Mouse (Mus musculus): ENCODE results near the gene Gm42420. TPM values are rescaled to one million over a fixed set of nuclear protein-coding genes. Genes with fewer than 3 reads are reported as not detected.
A peak's percentile ranks its signal among the peaks of the same experiment; 100 is the strongest.

Gene Gm42420
- polyA plus RNA-seq, 1 experiment, result 0.96 TPM

DNA sequence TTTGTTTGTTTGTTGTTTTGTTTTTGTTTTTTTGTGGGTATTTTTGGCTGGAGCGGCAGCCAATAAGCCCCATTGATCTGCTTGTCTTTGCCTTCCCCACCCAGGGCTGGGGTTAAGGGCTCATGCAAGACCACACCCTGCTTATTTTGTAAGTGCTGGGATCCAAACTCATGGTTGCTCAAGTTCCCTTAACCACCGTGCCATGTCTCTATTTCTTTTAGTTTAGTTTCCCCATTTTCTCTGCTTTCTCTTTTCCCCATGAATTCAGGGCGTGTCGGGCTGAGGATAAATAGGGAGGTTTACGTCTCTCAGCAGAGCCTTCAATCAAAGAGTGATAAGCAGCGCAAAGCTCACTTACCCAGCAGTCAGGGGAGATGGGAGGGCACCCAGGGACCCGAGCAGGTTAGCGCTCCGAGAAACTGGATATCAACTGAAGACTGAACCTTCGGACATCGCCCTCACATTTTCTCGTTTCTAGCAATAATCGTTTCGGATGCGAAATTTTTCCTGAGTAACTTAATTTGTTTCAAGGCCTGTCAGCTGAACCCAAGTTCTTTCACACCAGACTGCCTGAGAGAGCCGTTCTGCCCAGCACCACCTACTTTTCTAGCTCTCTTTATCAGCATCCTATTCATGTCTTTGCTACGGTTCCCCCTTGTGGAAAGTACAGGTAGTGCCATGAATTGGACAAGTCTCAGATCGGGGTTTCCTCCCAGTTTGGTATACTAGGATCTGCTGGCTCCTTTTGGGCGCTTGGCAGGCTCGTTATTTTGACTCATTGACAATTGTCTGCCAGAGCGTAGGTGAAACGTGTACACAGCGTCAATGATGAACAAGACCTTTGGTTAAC, 23.2 kb upstream of the Gm42420 start:
- H3K27ac ChIP-seq (ENCODE audit: control insufficient read depth, insufficient read depth, low read length), result no peak overlapping the region
- 28% methylated on average over 23 of the region's 23 CpGs for WGBS
- no peak for TF ChIP-seq POLR2A (IDR thresholded peaks at IDR 0.05; ENCODE audit: control insufficient read depth, extremely low read depth, insufficient read depth, low read length, poor library complexity)
- no peak for TF ChIP-seq CTCF (IDR thresholded peaks at IDR 0.05; ENCODE audit: borderline replicate concordance, control insufficient read depth, extremely low read depth, insufficient read depth, low read length, poor library complexity)
- H3K36me3 ChIP-seq (ENCODE audit: control insufficient read depth, insufficient read depth, low read length), result no peaks in the 10 kb centered on the region
- H3K4me1 ChIP-seq (replicated peaks; ENCODE audit: control insufficient read depth, insufficient read depth, low read length), result peaks cover 7% of the 10 kb centered on the region; the same call in 1 of the 2 replicates
- peaks cover 4% of the 10 kb centered on the region for H3K27me3 ChIP-seq (ENCODE audit: control insufficient read depth, insufficient read depth, low read length)
- DNase-seq, result peak; percentile 78
- H3K4me3 ChIP-seq (ENCODE audit: control insufficient read depth, insufficient read depth, low read length), result no peak overlapping the region

- peak; percentile 28 for DNase-seq
- TF ChIP-seq CTCF (IDR thresholded peaks at IDR 0.05; ENCODE audit: borderline replicate concordance, control insufficient read depth, extremely low read depth, insufficient read depth, low read length, poor library complexity), result no peak
- TF ChIP-seq POLR2A (IDR thresholded peaks at IDR 0.05; ENCODE audit: control insufficient read depth, extremely low read depth, insufficient read depth, low read length, poor library complexity), result no peak
- H3K4me1 ChIP-seq (replicated peaks; ENCODE audit: control insufficient read depth, insufficient read depth, low read length), result no peaks in the 10 kb centered on the region
- no peaks in the 10 kb centered on the region for H3K36me3 ChIP-seq (ENCODE audit: control insufficient read depth, insufficient read depth, low read length)
- no peaks in the 10 kb centered on the region for H3K27me3 ChIP-seq (ENCODE audit: control insufficient read depth, insufficient read depth, low read length)
- WGBS, result 16% methylated on average over 5 of the region's 5 CpGs
- no peak overlapping the region for H3K4me3 ChIP-seq (ENCODE audit: control insufficient read depth, insufficient read depth, low read length)
- H3K27ac ChIP-seq (ENCODE audit: control insufficient read depth, insufficient read depth, low read length), result no peak overlapping the region
These were observed 18.0 kb upstream of the Gm42420 start for GRCm38 (mm10) chr6:39567528-39567927.

DNA sequence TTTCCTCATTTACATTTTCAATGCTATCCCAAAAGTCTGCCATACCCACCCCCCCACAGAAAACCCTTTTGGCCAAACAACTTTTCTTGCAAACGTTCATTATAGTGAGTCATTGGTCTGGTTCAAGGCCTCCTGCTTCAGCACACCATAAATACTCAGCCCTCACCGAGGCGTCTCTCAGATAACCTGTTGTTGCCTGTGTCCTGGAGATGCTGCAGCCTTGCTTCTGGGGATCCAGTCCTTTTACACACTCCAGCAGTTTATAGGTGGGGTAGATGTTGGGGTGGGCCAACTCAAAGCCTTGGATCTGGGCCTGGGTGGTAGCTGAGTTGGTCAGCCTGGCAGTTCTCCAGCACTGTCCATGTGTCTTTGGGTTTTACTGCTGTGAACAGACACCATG, 15.1 kb upstream of the Gm42420 start:
- Histone ChIP-seq H3K27me3 (ENCODE audit: control insufficient read depth, insufficient read depth, low read length) (no peaks in the 10 kb centered on the region), H3K4me1 (replicated peaks; ENCODE audit: control insufficient read depth, insufficient read depth, low read length) (peaks cover 10% of the 10 kb centered on the region), H3K4me3 (ENCODE audit: control insufficient read depth, insufficient read depth, low read length) (no peak overlapping the region), H3K27ac (ENCODE audit: control insufficient read depth, insufficient read depth, low read length) (no peak overlapping the region), H3K36me3 (ENCODE audit: control insufficient read depth, insufficient read depth, low read length) (no peaks in the 10 kb centered on the region)
- no peak for DNase-seq
- WGBS, result 87% methylated on average over 3 of the region's 3 CpGs
- TF ChIP-seq CTCF (IDR thresholded peaks at IDR 0.05; ENCODE audit: borderline replicate concordance, control insufficient read depth, extremely low read depth, insufficient read depth, low read length, poor library complexity), result no peak
- no peak for TF ChIP-seq POLR2A (IDR thresholded peaks at IDR 0.05; ENCODE audit: control insufficient read depth, extremely low read depth, insufficient read depth, low read length, poor library complexity)

GRCm38 (mm10) chr6:39573791-39574554, 11.6 kb upstream of the Gm42420 start, which contains the start of gene Adck2:
TSS of gene Adck2 (plus strand) at chr6:39573873.
- peak; percentile 81 for DNase-seq
- Histone ChIP-seq H3K4me1 (replicated peaks; ENCODE audit: control insufficient read depth, insufficient read depth, low read length) (peaks cover 13% of the 10 kb centered on the region), H3K27me3 (ENCODE audit: control insufficient read depth, insufficient read depth, low read length) (no peaks in the 10 kb centered on the region), H3K36me3 (ENCODE audit: control insufficient read depth, insufficient read depth, low read length) (no peaks in the 10 kb centered on the region), H3K4me3 (ENCODE audit: control insufficient read depth, insufficient read depth, low read length) (peak within 1 kb of the TSS; percentile 67), H3K27ac (ENCODE audit: control insufficient read depth, insufficient read depth, low read length) (no peak within 1 kb of the TSS)
- TF ChIP-seq CTCF (IDR thresholded peaks at IDR 0.05; ENCODE audit: borderline replicate concordance, control insufficient read depth, extremely low read depth, insufficient read depth, low read length, poor library complexity), result peak; percentile 47; the same call in 1 of the 2 replicates
- TF ChIP-seq POLR2A (IDR thresholded peaks at IDR 0.05; ENCODE audit: control insufficient read depth, extremely low read depth, insufficient read depth, low read length, poor library complexity), result peak; percentile 49; the same call in 1 of the 2 replicates
- WGBS, result 2% methylated on average over 49 of the region's 49 CpGs

DNA sequence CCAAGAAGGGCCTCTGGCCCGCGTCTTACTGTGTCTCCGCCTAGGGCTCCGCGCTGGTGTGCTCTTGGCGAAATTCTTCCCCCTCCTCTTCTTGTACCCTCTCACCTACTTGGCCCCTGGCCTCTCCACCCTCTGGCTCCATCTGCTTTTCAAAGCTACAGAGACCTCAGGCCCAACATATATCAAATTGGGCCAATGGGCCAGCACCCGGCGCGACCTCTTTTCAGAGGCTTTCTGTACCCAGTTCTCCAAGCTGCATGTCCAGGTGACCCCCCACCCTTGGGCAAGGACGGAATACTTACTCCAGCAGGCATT, 11.0 kb upstream of the Gm42420 start:
- peaks cover 13% of the 10 kb centered on the region for H3K4me1 ChIP-seq (replicated peaks; ENCODE audit: control insufficient read depth, insufficient read depth, low read length)
- DNase-seq, result peak; percentile 30
- TF ChIP-seq CTCF (IDR thresholded peaks at IDR 0.05; ENCODE audit: borderline replicate concordance, control insufficient read depth, extremely low read depth, insufficient read depth, low read length, poor library complexity), result no peak
- TF ChIP-seq POLR2A (IDR thresholded peaks at IDR 0.05; ENCODE audit: control insufficient read depth, extremely low read depth, insufficient read depth, low read length, poor library complexity), result no peak
- H3K27ac ChIP-seq (ENCODE audit: control insufficient read depth, insufficient read depth, low read length), result no peak overlapping the region
- peak overlapping the region; percentile 67 for H3K4me3 ChIP-seq (ENCODE audit: control insufficient read depth, insufficient read depth, low read length)
- WGBS, result 59% methylated on average over 10 of the region's 10 CpGs
- peaks cover under 1% of the 10 kb centered on the region; the same call in 1 of the 2 replicates for H3K36me3 ChIP-seq (ENCODE audit: control insufficient read depth, insufficient read depth, low read length)
- H3K27me3 ChIP-seq (ENCODE audit: control insufficient read depth, insufficient read depth, low read length), result no peaks in the 10 kb centered on the region

DNA sequence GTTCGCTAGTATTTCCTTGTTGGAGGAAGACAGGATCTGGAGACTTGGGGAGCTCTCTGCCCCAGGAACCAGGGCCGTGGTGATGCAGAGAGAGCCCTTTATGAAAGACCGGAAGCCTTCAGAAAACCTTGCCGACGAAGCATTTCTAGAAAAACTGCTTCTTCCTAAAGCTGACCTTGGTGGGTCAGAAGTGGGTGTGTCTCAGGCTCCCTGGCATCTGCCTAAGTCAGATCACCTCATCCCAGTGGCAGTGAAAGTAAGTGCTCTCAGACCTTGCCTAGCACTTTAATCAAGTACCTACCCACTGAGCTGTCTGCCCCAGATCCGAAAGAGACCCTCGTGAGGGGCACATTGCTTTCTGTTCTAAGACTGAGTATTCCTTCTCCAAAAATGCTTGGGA, 10.6 kb upstream of the Gm42420 start:
- H3K4me3 ChIP-seq (ENCODE audit: control insufficient read depth, insufficient read depth, low read length), result 0 out of 2 replicates have a peak overlapping the region, but pooled peaks have one; percentile 67
- 80% methylated on average over 7 of the region's 7 CpGs for WGBS
- H3K36me3 ChIP-seq (ENCODE audit: control insufficient read depth, insufficient read depth, low read length), result peaks cover 3% of the 10 kb centered on the region; the same call in 1 of the 2 replicates
- H3K27me3 ChIP-seq (ENCODE audit: control insufficient read depth, insufficient read depth, low read length), result no peaks in the 10 kb centered on the region
- peaks cover 13% of the 10 kb centered on the region for H3K4me1 ChIP-seq (replicated peaks; ENCODE audit: control insufficient read depth, insufficient read depth, low read length)
- no peak overlapping the region for H3K27ac ChIP-seq (ENCODE audit: control insufficient read depth, insufficient read depth, low read length)
- DNase-seq, result no peak
- TF ChIP-seq POLR2A (IDR thresholded peaks at IDR 0.05; ENCODE audit: control insufficient read depth, extremely low read depth, insufficient read depth, low read length, poor library complexity) (no peak), CTCF (IDR thresholded peaks at IDR 0.05; ENCODE audit: borderline replicate concordance, control insufficient read depth, extremely low read depth, insufficient read depth, low read length, poor library complexity) (no peak)

Measured in thymus, adult 2 months (tissue).